Mouse (Mus musculus) kidney, adult 2 months (tissue): ENCODE measurements around the gene Gipc2.

ENCODE experiments used
- CTCF ChIP-seq: fragments of 200-500 bp; conservative IDR thresholded peaks from 2 replicates; pipeline ENCODE4 v1.5.1; 2011; ENCODE audit warnings: low read depth, mild to moderate bottlenecking, control low read depth, low read length, moderate library complexity, mixed read lengths; ENCODE audit not compliant: insufficient read depth, insufficient read length
- POLR2A ChIP-seq: fragments of 200-500 bp; IDR thresholded peaks from one replicate; pipeline ENCODE4 v1.6.1; 2011; ENCODE audit warnings: low read depth, low read length, control low read depth

GRCm38 (mm10) chr3:152186106-152186505, 20.1 kb upstream of the Gipc2 start:
- TF ChIP-seq CTCF (no peak), POLR2A (no peak)
